Mouse (Mus musculus) kidney, postnatal 0 days (tissue): Measurements from ENCODE around the gene Traf3. TPM values are rescaled to one million over a fixed set of nuclear protein-coding genes. Genes with fewer than 3 reads are reported as not detected.

Source experiments
- ATAC-seq: fragments of 200-750 bp; cut with Nextera tagmentation; replicated peaks from 2 replicates; pipeline ENCODE4 v1.8.0; 2017; ENCODE audit warnings: low read depth, moderate number of reproducible peaks, moderate TSS enrichment, moderate library complexity; ENCODE audit not compliant: low FRiP score
- DNase-seq: peaks from one replicate; pipeline ENCODE4 v3.0.0-alpha.2; 2016; ENCODE audit warnings: low spot score
- H3K27ac ChIP-seq: fragments of 300-500 bp; sonication (generic); 2 replicates; pipeline ENCODE4 v1.5.1; 2014; ENCODE audit warnings: mild to moderate bottlenecking
- H3K27me3 ChIP-seq: fragments of 300-500 bp; sonication (generic); 2 replicates; pipeline ENCODE4 v1.6.1; 2014; ENCODE audit warnings: low read length, mixed read lengths; ENCODE audit not compliant: insufficient read depth
- H3K36me3 ChIP-seq: fragments of 300-500 bp; sonication (generic); 2 replicates; pipeline ENCODE4 v1.6.1; 2014; ENCODE audit warnings: low read length, mixed read lengths; ENCODE audit not compliant: insufficient read depth
- H3K4me1 ChIP-seq: fragments of 300-500 bp; sonication (generic); replicated peaks from 2 replicates; pipeline ENCODE4 v1.6.1; 2014; ENCODE audit warnings: antibody characterized with exemption, low read length, mixed read lengths; ENCODE audit not compliant: insufficient read depth
- H3K4me2 ChIP-seq: fragments of 300-500 bp; sonication (generic); 2 replicates; pipeline ENCODE4 v1.6.1; 2014; ENCODE audit warnings: mild to moderate bottlenecking, low read length, moderate library complexity, mixed read lengths
- H3K4me3 ChIP-seq: fragments of 300-500 bp; sonication (generic); replicated peaks from 2 replicates; pipeline ENCODE4 v1.5.1; 2014; ENCODE audit warnings: low read depth, low read length
- H3K9ac ChIP-seq: fragments of 300-500 bp; sonication (generic); 2 replicates; pipeline ENCODE4 v1.6.1; 2014; ENCODE audit warnings: low read depth, low read length
- H3K9me3 ChIP-seq: fragments of 300-500 bp; sonication (generic); replicated peaks from 2 replicates; pipeline ENCODE4 v1.6.1; 2016; ENCODE audit warnings: low read length, inconsistent platforms, mixed read lengths
- CTCF ChIP-seq: IDR thresholded peaks from 2 replicates; pipeline ENCODE4 v1.5.1; 2016; ENCODE audit warnings: antibody characterized with exemption, low read depth, mild to moderate bottlenecking, moderate library complexity
- WGBS: fragments of 180-500 bp; shearing (Covaris S2); extraction: QIAGEN DNeasy Blood & Tissue Kit; methylation state at CpG from one replicate; pipeline ENCODE4 v1.1.7; 2014; 5-methylcytosine and 5-hydroxymethylcytosine counted together
- polyA plus RNA-seq: library from polyadenylated mRNA; unstranded; fragments of >200 nt; fragmentation: Nextera tagmentation; extraction: Ambion mirVana; gene quantifications from 2 replicates; pipeline ENCODE4 v1.2.1, GENCODE M21; 2015

Traf3 gene
- polyA plus RNA-seq, 1 experiment from 2014 or later, result 7.3 TPM

DNA sequence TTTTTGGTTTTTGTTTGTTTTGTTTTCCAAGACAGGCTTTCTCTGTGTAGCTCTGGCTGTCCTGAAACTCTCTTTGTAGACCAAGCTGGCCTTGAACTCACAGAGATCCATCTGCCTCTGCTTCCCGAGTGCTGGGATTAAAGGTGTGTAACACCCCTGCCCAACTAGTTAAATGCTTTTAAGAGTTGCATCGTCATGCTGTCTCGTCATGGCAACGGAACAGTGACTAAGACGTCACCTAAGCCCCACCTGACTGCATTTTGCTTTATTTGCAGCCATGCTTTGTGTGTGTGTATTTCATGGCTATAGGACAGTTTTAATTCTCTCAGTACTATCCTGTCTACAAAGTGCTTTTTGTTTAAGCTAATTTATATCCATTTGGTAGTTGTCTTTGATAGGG, 45.6 kb downstream of the Traf3 start:
- Histone ChIP-seq H3K36me3 (no peaks in the 10 kb centered on the region), H3K9me3 (no peaks in the 10 kb centered on the region), H3K27me3 (no peaks in the 10 kb centered on the region), H3K9ac (no peak overlapping the region), H3K4me1 (no peaks in the 10 kb centered on the region), H3K4me3 (no peak overlapping the region), H3K27ac (no peak overlapping the region), H3K4me2 (no peak overlapping the region)
- DNase-seq, result no peak
- TF ChIP-seq CTCF, result no peak
- WGBS, result 81% methylated on average over 5 of the region's 5 CpGs
- no peak for ATAC-seq

DNA sequence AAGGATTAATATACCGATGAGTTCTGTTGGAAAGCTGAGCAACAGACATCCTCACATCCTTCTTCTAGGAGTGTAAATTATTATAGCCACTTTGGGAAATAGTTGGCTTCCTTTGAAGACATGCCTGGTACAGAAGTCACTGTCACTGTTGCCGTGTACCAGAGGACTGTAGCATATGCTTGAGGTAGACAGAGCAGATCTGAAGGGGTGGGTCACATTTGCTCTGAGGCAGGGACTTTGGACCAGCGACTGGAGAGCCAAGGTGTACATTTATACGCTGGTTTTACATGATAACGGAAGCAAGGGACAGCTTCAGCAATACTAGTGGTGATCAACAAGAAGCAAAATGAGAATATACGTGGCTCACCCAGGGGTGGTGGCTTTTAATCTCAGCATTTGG, 52.7 kb downstream of the Traf3 start:
- Histone ChIP-seq H3K9ac (no peak overlapping the region), H3K4me2 (no peak overlapping the region), H3K27ac (no peak overlapping the region), H3K4me1 (no peaks in the 10 kb centered on the region), H3K4me3 (no peak overlapping the region), H3K27me3 (no peaks in the 10 kb centered on the region), H3K9me3 (no peaks in the 10 kb centered on the region), H3K36me3 (peaks cover 12% of the 10 kb centered on the region)
- DNase-seq, result no peak
- 96% methylated on average over 6 of the region's 6 CpGs for WGBS
- no peak for ATAC-seq
- no peak for TF ChIP-seq CTCF

DNA sequence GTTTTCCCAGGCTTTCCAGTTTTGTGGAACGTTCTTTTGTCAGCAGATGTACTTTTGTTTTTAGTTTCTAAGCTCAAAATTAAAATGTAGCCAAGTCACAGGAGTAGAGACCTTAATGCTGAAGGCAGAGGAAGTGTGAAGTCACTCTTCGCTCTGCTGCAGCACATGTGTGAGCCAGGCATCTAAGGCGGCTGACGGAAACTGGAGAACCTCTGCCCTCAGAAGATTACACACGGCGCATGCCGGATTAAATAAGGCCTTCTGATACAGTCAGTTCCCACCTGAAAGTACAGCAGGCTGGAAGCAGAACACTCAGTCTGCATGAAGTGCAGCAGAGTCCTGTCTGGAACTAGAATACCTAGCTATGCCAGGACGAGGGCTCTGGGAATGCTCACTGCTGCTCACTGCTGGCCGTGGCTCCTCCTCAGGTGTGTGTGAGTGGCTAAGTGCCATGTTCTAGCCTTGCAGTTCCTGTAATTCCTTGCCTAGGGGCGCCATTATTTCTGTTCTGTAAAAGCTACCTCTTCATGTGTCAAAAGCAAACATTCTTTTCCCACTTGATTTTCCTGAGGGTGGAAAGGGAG, 59.1 kb downstream of the Traf3 start:
- Histone ChIP-seq H3K27me3 (no peaks in the 10 kb centered on the region), H3K4me1 (no peaks in the 10 kb centered on the region), H3K27ac (no peak overlapping the region), H3K9ac (no peak overlapping the region), H3K4me3 (no peak overlapping the region), H3K4me2 (no peak overlapping the region), H3K9me3 (no peaks in the 10 kb centered on the region), H3K36me3 (peaks cover 12% of the 10 kb centered on the region)
- ATAC-seq (no peak), DNase-seq (no peak)
- TF ChIP-seq CTCF, result no peak
- 74% methylated on average over 10 of the region's 10 CpGs for WGBS

DNA sequence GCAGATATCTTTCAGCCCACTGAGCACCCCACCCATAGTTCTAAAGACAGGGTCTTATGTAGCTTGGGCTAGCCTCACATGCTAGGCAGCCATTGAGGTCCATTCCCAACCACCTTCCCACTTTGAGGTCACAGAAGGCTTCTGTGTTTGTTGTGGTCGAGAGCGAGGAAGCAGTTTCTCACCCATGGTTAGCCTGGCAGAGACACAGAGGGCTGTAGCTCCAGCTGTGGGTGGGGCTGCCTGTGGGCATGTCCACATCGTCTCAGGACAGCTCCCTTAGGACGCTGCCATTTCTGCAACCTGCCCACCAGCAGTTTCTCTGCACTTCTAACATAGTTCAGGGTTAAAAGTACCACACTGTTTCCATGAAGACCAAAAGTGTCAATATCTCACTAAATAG, 61.2 kb downstream of the Traf3 start:
- DNase-seq, result no peak
- H3K4me2 ChIP-seq, result no peak overlapping the region
- whole genome bisulfite sequencing, result 74% methylated on average over 4 of the region's 4 CpGs

DNA sequence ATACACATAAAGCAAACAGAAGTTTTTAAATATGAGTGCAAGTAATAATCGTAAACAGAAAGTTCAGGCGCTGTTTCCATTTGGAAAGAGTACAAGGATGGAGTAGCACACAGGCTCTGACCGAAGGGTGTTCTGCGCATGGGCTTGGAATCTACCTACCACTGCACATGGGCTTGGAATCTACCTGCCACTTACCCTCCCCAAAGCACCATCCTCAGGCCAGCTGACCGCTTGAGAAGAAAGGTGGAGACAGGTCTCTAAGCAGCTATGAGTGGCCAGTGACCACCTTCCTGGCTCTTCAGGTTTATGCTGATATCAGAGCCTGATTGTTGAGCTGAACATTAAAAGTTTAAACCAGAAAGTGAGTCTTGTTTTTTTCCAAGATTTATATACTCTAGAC, 62.3 kb downstream of the Traf3 start:
- H3K4me3 ChIP-seq, result no peak overlapping the region
- H3K9ac ChIP-seq, result no peak overlapping the region
- H3K9me3 ChIP-seq, result no peaks in the 10 kb centered on the region
- WGBS, result 91% methylated on average over 5 of the region's 5 CpGs
- H3K4me2 ChIP-seq, result no peak overlapping the region
- H3K27ac ChIP-seq, result no peak overlapping the region
- no peak for DNase-seq
- H3K27me3 ChIP-seq, result no peaks in the 10 kb centered on the region
- no peaks in the 10 kb centered on the region for H3K4me1 ChIP-seq
- no peak for TF ChIP-seq CTCF
- ATAC-seq, result no peak
- H3K36me3 ChIP-seq, result no peaks in the 10 kb centered on the region

More for the DNA sequence above, 61.2 kb downstream of the Traf3 start:
- no peak overlapping the region for H3K27ac ChIP-seq
- no peak overlapping the region for H3K9ac ChIP-seq
- no peaks in the 10 kb centered on the region for H3K27me3 ChIP-seq
- H3K9me3 ChIP-seq, result no peaks in the 10 kb centered on the region
- ATAC-seq, result no peak
- H3K36me3 ChIP-seq, result peaks cover 2% of the 10 kb centered on the region; the same call in 1 of the 2 replicates
- no peak for TF ChIP-seq CTCF
- no peak overlapping the region for H3K4me3 ChIP-seq
- no peaks in the 10 kb centered on the region for H3K4me1 ChIP-seq

DNA sequence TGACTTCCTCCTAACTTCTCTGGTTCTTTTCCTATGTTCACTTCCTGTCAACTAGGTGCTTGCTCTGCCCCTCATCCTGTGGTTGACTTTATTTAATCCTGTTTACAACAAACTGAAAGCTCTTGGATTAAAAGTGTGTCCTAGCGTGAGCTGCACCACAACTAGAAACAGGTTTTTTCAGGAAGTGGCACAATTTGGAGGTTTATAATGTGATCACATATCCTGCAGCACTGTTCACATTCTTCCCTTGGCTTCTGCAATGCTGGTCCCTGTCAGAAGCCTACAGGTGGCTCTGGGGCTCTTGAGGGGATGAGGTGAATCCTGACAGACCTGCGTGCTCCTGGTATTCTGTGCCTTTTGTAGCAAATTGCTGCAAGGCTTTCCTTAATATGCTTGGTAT, 64.6 kb downstream of the Traf3 start:
- Histone ChIP-seq H3K4me2 (no peak overlapping the region), H3K27ac (no peak overlapping the region), H3K36me3 (no peaks in the 10 kb centered on the region), H3K4me1 (no peaks in the 10 kb centered on the region), H3K9ac (no peak overlapping the region), H3K9me3 (no peaks in the 10 kb centered on the region), H3K27me3 (no peaks in the 10 kb centered on the region), H3K4me3 (no peak overlapping the region)
- TF ChIP-seq CTCF, result no peak
- WGBS, result 88% methylated on average over 2 of the region's 2 CpGs
- DNase-seq, result no peak
- ATAC-seq, result no peak

DNA sequence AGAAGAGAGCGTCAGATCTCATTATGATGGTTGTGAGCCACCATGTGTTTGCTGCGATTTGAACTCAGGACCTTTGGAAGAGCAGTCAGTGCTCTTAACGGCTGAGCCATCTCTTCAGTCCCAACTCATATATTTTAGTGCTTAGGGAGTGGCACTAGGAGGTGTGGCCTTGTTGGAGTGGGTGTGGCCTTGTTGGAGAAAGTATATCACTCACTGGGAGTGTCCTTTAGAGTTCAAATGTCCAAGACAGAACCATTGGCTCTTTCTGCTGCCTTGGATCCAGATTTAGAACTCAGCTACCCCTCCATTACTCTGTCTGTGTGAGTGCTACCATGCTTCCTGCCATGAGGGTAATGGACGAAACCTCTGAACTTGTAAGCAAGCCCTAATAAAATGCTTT, 67.6 kb downstream of the Traf3 start:
- WGBS, result 77% methylated on average over 4 of the region's 4 CpGs
- Histone ChIP-seq H3K9me3 (no peaks in the 10 kb centered on the region), H3K4me3 (no peak overlapping the region), H3K9ac (no peak overlapping the region), H3K27me3 (no peaks in the 10 kb centered on the region), H3K4me2 (no peak overlapping the region), H3K36me3 (no peaks in the 10 kb centered on the region), H3K27ac (no peak overlapping the region), H3K4me1 (peaks cover 10% of the 10 kb centered on the region)
- no peak for TF ChIP-seq CTCF
- ATAC-seq (no peak), DNase-seq (no peak)
